Mouse (Mus musculus): Measurements from ENCODE around the gene Dbn1. TPM values are rescaled to one million over a fixed set of nuclear protein-coding genes. Genes with fewer than 3 reads are reported as not detected.

Dbn1 gene
- polyA plus RNA-seq, 1 experiment from 2014 or later = 24.2 TPM

DNA sequence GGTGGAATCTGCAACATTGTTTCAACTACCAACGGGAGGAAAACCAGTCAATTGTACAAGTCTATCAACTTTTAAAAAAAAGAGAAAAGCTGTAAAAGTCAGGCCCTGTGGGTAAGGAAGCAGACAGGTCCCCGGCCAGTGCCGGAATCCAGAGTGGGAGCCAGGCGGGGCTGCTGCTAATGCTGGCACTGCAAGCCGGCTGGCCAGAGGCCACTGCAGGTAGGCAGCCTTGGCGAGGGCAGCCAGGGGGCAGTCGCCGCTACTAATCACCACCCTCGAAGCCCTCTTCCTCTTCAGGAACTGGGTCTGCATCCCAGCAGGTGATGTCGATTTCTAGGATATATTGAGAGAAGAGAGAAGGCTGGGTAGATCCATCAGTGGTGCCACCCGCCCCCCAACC lies 13.9 kb downstream of the Dbn1 start:
- WGBS (ENCODE audit: insufficient replicate concordance) = 72% methylated on average over 11 of the region's 11 CpGs
- ATAC-seq = no peak
- H3K9ac ChIP-seq = no peak overlapping the region

DNA sequence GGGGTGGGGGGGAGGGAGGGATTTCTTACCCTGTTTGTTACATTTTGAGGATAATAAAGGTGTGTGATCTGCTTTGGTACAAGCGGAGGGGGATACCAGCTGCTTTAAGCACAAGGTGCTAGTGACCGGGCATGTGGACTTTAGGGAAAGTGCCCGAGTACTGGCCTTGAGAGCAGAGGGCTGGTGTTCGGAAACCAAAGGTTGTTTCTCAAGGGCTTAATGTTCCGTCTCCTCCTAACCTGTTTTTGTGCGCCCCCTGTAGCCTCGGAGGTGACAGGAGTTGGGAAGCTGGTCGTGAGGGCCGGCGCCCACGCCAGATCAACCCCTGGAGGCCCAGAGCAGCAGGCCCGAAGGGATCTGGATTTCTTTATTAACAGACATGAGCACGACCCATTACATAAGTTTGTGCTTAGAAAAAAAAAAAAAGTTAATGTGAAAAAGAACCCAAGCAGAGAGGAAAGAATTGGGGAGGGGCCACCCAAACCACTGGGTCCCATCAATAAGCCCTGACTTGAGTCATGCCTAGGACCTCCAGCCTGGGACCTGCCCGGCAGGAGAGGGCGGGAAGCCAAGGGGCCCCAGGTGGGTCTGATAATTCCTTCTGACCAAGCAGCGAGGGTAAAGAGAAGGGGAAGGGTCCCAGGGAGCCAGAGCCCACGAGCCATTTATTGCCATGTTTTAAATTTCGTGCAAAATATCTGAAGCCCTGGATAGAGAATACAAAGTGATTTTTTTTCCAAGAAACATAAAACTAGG lies 14.7 kb downstream of the Dbn1 start:
- peaks cover 23% of the 10 kb centered on the region for H3K36me3 ChIP-seq
- WGBS (ENCODE audit: insufficient replicate concordance) = 23% methylated on average over 18 of the region's 18 CpGs
- no peaks in the 10 kb centered on the region for H3K9me3 ChIP-seq (replicated peaks)
- H3K27me3 ChIP-seq (replicated peaks) = peaks cover 89% of the 10 kb centered on the region
- ATAC-seq = no peak
- peaks cover 24% of the 10 kb centered on the region for H3K4me1 ChIP-seq
- H3K4me3 ChIP-seq = peak overlapping the region; percentile 65
- H3K27ac ChIP-seq = no peak overlapping the region
- H3K4me2 ChIP-seq = peak overlapping the region; percentile 96
- peak overlapping the region; percentile 55; the same call in 1 of the 2 replicates for H3K9ac ChIP-seq

More for the DNA sequence above, 13.9 kb downstream of the Dbn1 start:
- H3K4me3 ChIP-seq = no peak overlapping the region
- H3K36me3 ChIP-seq = peaks cover 23% of the 10 kb centered on the region
- no peaks in the 10 kb centered on the region for H3K9me3 ChIP-seq (replicated peaks)
- H3K27me3 ChIP-seq (replicated peaks) = peaks cover 82% of the 10 kb centered on the region
- no peak overlapping the region for H3K4me2 ChIP-seq
- no peak overlapping the region for H3K27ac ChIP-seq
- H3K4me1 ChIP-seq = peaks cover 28% of the 10 kb centered on the region

GRCm38 (mm10) chr13:55472132-55473022 lies 15.5 kb downstream of the Dbn1 start:
- Histone ChIP-seq H3K4me3 (peak overlapping the region; percentile 65), H3K9ac (peak overlapping the region; percentile 55), H3K9me3 (replicated peaks) (no peaks in the 10 kb centered on the region), H3K27me3 (replicated peaks) (peaks cover 97% of the 10 kb centered on the region), H3K4me2 (peak overlapping the region; percentile 96), H3K36me3 (peaks cover 23% of the 10 kb centered on the region), H3K4me1 (peaks cover 24% of the 10 kb centered on the region), H3K27ac (no peak overlapping the region)
- ATAC-seq = peak; percentile 21; the same call in 1 of the 2 replicates
- WGBS (ENCODE audit: insufficient replicate concordance) = under 1% methylated on average over 103 of the region's 103 CpGs

DNA sequence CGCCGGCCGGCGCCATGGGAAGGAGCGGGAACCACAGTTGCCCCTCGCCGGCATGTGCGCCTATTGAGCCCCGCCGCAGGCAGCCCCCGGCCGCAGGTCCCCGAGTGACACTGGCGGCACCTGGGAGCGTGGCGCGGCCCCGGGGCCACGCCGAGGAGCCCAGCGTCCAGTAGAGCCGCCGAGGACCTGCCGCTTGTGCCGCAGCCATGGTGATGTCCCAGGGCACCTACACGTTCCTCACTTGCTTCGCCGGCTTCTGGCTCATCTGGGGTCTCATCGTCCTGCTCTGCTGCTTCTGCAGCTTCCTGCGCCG lies 16.1 kb downstream of the Dbn1 start:
- Histone ChIP-seq H3K27ac (no peak overlapping the region), H3K27me3 (replicated peaks) (peaks cover 100% of the 10 kb centered on the region), H3K4me1 (peaks cover 24% of the 10 kb centered on the region), H3K36me3 (peaks cover 23% of the 10 kb centered on the region), H3K9ac (peak overlapping the region; percentile 55), H3K4me3 (peak overlapping the region; percentile 65), H3K9me3 (replicated peaks) (no peaks in the 10 kb centered on the region), H3K4me2 (peak overlapping the region; percentile 96)
- 3% methylated on average over 31 of the region's 31 CpGs for WGBS (ENCODE audit: insufficient replicate concordance)
- peak; percentile 8; the same call in 1 of the 2 replicates for ATAC-seq

DNA sequence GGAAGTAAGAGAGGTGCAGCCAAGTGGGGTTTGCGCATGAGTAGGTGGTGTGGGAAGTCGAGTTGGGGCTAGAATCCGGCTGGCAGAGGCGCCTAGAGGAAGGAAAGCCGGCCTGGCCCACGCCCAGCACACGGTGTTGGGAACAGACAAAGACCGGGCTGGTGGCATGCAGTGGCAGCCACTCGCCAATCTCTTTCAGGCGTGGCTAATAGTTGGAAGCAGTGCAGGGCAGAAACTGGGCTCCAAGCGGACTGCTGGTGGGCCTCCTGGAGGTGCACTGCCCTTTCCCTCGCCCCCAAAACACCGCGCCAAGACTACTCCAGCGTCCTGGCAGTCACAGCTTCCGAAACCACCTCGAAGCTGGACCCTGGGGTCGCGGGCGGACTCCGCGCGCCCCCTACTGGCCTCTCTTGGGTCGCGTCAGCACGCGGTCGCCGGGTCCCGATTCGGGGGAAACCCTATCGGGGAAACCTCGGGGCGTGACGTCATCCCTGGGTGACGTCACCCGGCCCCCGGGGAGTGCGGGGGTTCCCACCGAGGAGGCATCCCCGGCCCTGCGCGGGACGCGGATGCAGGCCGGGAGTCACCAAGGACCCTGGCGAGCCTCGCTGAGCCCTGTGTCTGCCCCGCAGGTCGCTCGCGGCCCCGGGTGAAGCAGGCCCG lies 16.6 kb downstream of the Dbn1 start:
- H3K9me3 ChIP-seq (replicated peaks) = no peaks in the 10 kb centered on the region
- H3K36me3 ChIP-seq = peaks cover 19% of the 10 kb centered on the region
- peak overlapping the region; percentile 55 for H3K9ac ChIP-seq
- WGBS (ENCODE audit: insufficient replicate concordance) = 2% methylated on average over 54 of the region's 54 CpGs
- H3K4me1 ChIP-seq = peaks cover 24% of the 10 kb centered on the region
- H3K4me3 ChIP-seq = peak overlapping the region; percentile 65
- no peak overlapping the region for H3K27ac ChIP-seq
- peaks cover 100% of the 10 kb centered on the region for H3K27me3 ChIP-seq (replicated peaks)
- H3K4me2 ChIP-seq = peak overlapping the region; percentile 96
- peak; percentile 44 for ATAC-seq

- 62% methylated on average over 9 of the region's 9 CpGs for WGBS (ENCODE audit: insufficient replicate concordance)
- ATAC-seq = no peak
- H3K4me2 ChIP-seq = no peak overlapping the region
- H3K9me3 ChIP-seq (replicated peaks) = no peaks in the 10 kb centered on the region
- H3K27ac ChIP-seq = no peak overlapping the region
- peaks cover 100% of the 10 kb centered on the region for H3K27me3 ChIP-seq (replicated peaks)
- H3K9ac ChIP-seq = no peak overlapping the region
- H3K4me3 ChIP-seq = no peak overlapping the region
- peaks cover 10% of the 10 kb centered on the region for H3K36me3 ChIP-seq
- H3K4me1 ChIP-seq = peaks cover 24% of the 10 kb centered on the region
These were observed 17.5 kb downstream of the Dbn1 start for GRCm38 (mm10) chr13:55470372-55470771.

GRCm38 (mm10) chr13:55468851-55469560 lies 18.9 kb downstream of the Dbn1 start:
- no peak for ATAC-seq
- Histone ChIP-seq H3K4me3 (no peak overlapping the region), H3K4me2 (no peak overlapping the region), H3K27me3 (replicated peaks) (peaks cover 100% of the 10 kb centered on the region), H3K9me3 (replicated peaks) (no peaks in the 10 kb centered on the region), H3K9ac (no peak overlapping the region), H3K4me1 (peaks cover 33% of the 10 kb centered on the region), H3K36me3 (0 out of 2 replicates have a peak, but pooled peaks cover 2% of the 10 kb centered on the region), H3K27ac (no peak overlapping the region)
- WGBS (ENCODE audit: insufficient replicate concordance) = 38% methylated on average over 13 of the region's 13 CpGs

- no peaks in the 10 kb centered on the region for H3K9me3 ChIP-seq (replicated peaks)
These were observed 22.0 kb downstream of the Dbn1 start for GRCm38 (mm10) chr13:55465830-55466440.

GRCm38 (mm10) chr13:55465184-55465583 lies 22.7 kb downstream of the Dbn1 start:
- H3K4me2 ChIP-seq = no peak overlapping the region
- no peak overlapping the region for H3K27ac ChIP-seq
- peaks cover 17% of the 10 kb centered on the region for H3K4me1 ChIP-seq
- WGBS (ENCODE audit: insufficient replicate concordance) = 24% methylated on average over 3 of the region's 3 CpGs
- H3K4me3 ChIP-seq = no peak overlapping the region
- peaks cover 82% of the 10 kb centered on the region for H3K27me3 ChIP-seq (replicated peaks)
- peaks cover 24% of the 10 kb centered on the region for H3K36me3 ChIP-seq
- no peak for ATAC-seq
- no peaks in the 10 kb centered on the region for H3K9me3 ChIP-seq (replicated peaks)
- H3K9ac ChIP-seq = no peak overlapping the region

More at GRCm38 (mm10) chr13:55465830-55466440, 22.0 kb downstream of the Dbn1 start:
- 34% methylated on average over 5 of the region's 5 CpGs for WGBS (ENCODE audit: insufficient replicate concordance)
- peaks cover 18% of the 10 kb centered on the region for H3K4me1 ChIP-seq
- no peak overlapping the region for H3K9ac ChIP-seq
- H3K27ac ChIP-seq = no peak overlapping the region
- peaks cover 89% of the 10 kb centered on the region for H3K27me3 ChIP-seq (replicated peaks)
- H3K4me2 ChIP-seq = no peak overlapping the region
- H3K4me3 ChIP-seq = no peak overlapping the region
- H3K36me3 ChIP-seq = peaks cover 17% of the 10 kb centered on the region; the same call in 1 of the 2 replicates
- ATAC-seq = no peak

DNA sequence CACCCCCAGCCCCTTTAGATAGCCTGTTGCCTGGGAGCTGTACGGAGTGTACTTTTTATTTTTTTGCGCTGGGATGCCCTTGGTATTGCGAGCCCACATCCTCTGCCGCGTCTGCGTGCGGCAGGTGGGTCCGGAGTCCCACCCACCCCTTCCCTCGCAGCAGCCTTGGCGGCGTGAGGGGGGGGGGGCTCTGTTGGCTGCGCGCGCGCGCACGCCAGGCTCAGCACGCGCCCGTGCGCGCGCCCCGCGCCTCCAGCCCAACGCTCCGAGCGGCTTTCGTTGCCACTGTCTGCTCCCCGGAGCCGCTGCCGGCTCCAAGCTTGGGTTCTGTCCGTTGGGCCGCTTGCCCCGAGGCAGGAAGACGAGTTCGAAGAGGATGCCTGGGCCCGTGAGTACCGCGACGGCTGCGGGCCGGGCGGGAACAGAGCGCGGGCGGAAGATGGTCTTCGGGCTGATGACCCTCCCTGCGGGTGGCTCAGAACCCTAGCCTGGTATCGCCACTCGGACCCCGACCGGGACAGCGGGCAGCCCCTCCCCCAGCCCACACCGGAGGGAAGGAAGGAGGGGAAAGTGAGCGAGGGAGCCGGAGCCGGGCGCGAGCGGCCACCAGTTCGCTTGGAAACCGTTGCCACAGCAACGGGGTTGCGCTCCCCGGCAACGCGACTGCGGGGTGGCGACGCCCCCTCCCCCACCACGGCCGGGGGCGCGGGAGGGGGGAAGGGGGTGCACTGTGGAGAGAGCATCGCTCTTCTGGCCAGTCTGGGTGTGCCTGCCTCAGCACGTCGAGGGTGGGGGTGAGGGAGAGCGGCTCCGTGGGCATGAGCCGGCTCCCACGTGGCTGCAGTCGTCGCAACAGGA lies 23.7 kb downstream of the Dbn1 start, which contains the start of gene Prr7:
Gene Prr7 (plus strand): TSS at position 241 of the 858 bp plus-strand sequence.
- Histone ChIP-seq H3K27me3 (replicated peaks) (peaks cover 72% of the 10 kb centered on the region), H3K36me3 (peaks cover 34% of the 10 kb centered on the region), H3K9me3 (replicated peaks) (no peaks in the 10 kb centered on the region), H3K4me3 (peak within 1 kb of the TSS; percentile 53), H3K4me2 (peak within 1 kb of the TSS; percentile 75), H3K9ac (peak within 1 kb of the TSS; percentile 42), H3K27ac (no peak within 1 kb of the TSS), H3K4me1 (peaks cover 17% of the 10 kb centered on the region)
- 2% methylated on average over 83 of the region's 84 CpGs for WGBS (ENCODE audit: insufficient replicate concordance)
- ATAC-seq = peak; percentile 27; the same call in 1 of the 2 replicates
